Mouse (Mus musculus) lung, adult 2 months (tissue): ENCODE data around the gene Sgce.

Experiments used
- CTCF ChIP-seq: fragments of 200-500 bp; IDR thresholded peaks from 2 replicates; pipeline ENCODE4 v1.5.1; 2011; ENCODE audit warnings: mild to moderate bottlenecking, low read length, control low read depth; ENCODE audit not compliant: insufficient read depth
- POLR2A ChIP-seq: fragments of 200-500 bp; IDR thresholded peaks from 2 replicates; pipeline ENCODE4 v1.6.1; 2011; ENCODE audit warnings: low read depth, mild to moderate bottlenecking, control low read depth, low read length, borderline replicate concordance; ENCODE audit errors: extremely low read depth

DNA sequence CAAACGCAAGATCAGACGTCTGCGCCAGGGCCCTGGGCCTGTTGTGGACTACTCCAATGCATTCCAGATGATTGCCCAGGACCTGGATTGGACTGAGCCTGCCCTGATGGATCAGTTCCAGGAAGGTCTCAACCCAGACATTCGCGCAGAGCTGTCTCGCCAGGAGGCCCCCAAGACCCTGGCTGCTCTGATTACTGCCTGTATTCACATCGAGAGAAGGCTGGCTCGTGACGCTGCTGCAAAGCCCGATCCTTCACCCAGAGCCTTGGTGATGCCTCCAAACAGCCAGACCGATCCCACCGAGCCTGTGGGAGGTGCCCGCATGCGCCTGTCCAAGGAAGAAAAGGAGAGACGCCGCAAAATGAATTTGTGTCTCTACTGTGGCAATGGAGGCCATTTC lies 7.9 kb upstream of the Sgce start:
- no peak for TF ChIP-seq CTCF
- TF ChIP-seq POLR2A, result no peak
